Mouse (Mus musculus) erythroblast, embryonic 14.5 days (primary cell): Measurements from ENCODE around the gene Rhox3h.
"Not testable (repeated sequence)": the region's sequence is repeated elsewhere in the genome, so short reads cannot be mapped to it uniquely, and the experiment has no call there.

ENCODE experiments used
- GATA1 ChIP-seq: IDR thresholded peaks from 2 replicates; pipeline ENCODE4 v1.6.1; 2012; ENCODE audit warnings: low read length, inconsistent platforms, mixed read lengths
- TAL1 ChIP-seq: IDR thresholded peaks from 3 replicates; pipeline ENCODE4 v1.6.1; 2012; ENCODE audit warnings: low read length, inconsistent platforms, mixed read lengths

- TF ChIP-seq TAL1, GATA1: not testable (repeated sequence)
Observed at GRCm38 (mm10) chrX:37628512-37628911, 40.1 kb downstream of the Rhox3h start, which contains the start of gene Rhox3g.
